Mouse (Mus musculus) liver, postnatal 0 days (tissue): ENCODE measurements around the gene Tesmin.

ENCODE experiments used
- CTCF ChIP-seq: sonication (generic); IDR thresholded peaks from 2 replicates; pipeline ENCODE4 v1.5.1; 2016; ENCODE audit warnings: antibody characterized with exemption, low read depth
- EP300 ChIP-seq: IDR thresholded peaks from 2 replicates; pipeline ENCODE4 v1.6.1; 2016; ENCODE audit warnings: antibody characterized with exemption, low read depth, mild to moderate bottlenecking

- TF ChIP-seq EP300 (no peak), CTCF (no peak)
Observed at GRCm38 (mm10) chr19:3373380-3373779, 15.3 kb upstream of the Tesmin start.
